Mouse (Mus musculus) heart, embryonic 14.5 days (tissue): ENCODE measurements around the gene Dusp8. TPM values are rescaled to one million over a fixed set of nuclear protein-coding genes. Genes with fewer than 3 reads are reported as not detected.

Source experiments
- ATAC-seq: fragments of 200-750 bp; cut with Nextera tagmentation; 2 replicates; pipeline ENCODE4 v1.8.0; 2017; ENCODE audit warnings: low read depth, moderate TSS enrichment; ENCODE audit not compliant: insufficient number of reproducible peaks, insufficient read depth, low FRiP score
- H3K27ac ChIP-seq, 2 experiments: fragments of 200-500 bp in 1 of 2; fragments of 300-500 bp in 1 of 2; sonication (generic) in 1 of 2; replicated peaks in 1 of 2; 2 replicates each; pipeline ENCODE4 v1.5.1; 2012 to 2014; ENCODE audit warnings: low read depth in 2 of 2, low read length in 2 of 2, control low read depth in 1 of 2, mild to moderate bottlenecking in 1 of 2, mixed read lengths in 1 of 2; ENCODE audit not compliant: control insufficient read depth in 1 of 2, insufficient read depth in 1 of 2
- H3K27me3 ChIP-seq: fragments of 300-500 bp; sonication (generic); 2 replicates; pipeline ENCODE4 v1.6.1; 2014; ENCODE audit warnings: mild to moderate bottlenecking, low read length, control low read depth; ENCODE audit not compliant: control insufficient read depth, insufficient read depth
- H3K36me3 ChIP-seq: fragments of 300-500 bp; sonication (generic); 2 replicates; pipeline ENCODE4 v1.6.1; 2014; ENCODE audit warnings: mild to moderate bottlenecking, control low read depth, low read length, mixed read lengths; ENCODE audit not compliant: control insufficient read depth, insufficient read depth
- H3K4me1 ChIP-seq, 2 experiments: fragments of 200-500 bp in 1 of 2; fragments of 300-500 bp in 1 of 2; sonication (generic) in 1 of 2; 2 replicates each; pipeline ENCODE4 v1.6.1; 2012 to 2014; ENCODE audit warnings: low read length in 2 of 2, control low read depth in 1 of 2, mixed read lengths in 1 of 2; ENCODE audit not compliant: control insufficient read depth in 2 of 2, insufficient read depth in 2 of 2
- H3K4me2 ChIP-seq: fragments of 300-500 bp; sonication (generic); 2 replicates; pipeline ENCODE4 v1.6.1; 2014; ENCODE audit warnings: mild to moderate bottlenecking, low read length
- H3K4me3 ChIP-seq, 2 experiments: fragments of 200-500 bp in 1 of 2; fragments of 300-500 bp in 1 of 2; sonication (generic) in 1 of 2; 2 replicates each; pipeline ENCODE4 v1.5.1; 2012 to 2014; ENCODE audit warnings: low read length in 2 of 2, mild to moderate bottlenecking in 2 of 2, control low read depth in 1 of 2, low read depth in 1 of 2, moderate library complexity in 1 of 2; ENCODE audit not compliant: control insufficient read depth in 1 of 2, insufficient read depth in 1 of 2
- H3K9ac ChIP-seq: fragments of 300-500 bp; sonication (generic); 2 replicates; pipeline ENCODE4 v1.6.1; 2014; ENCODE audit warnings: mild to moderate bottlenecking, low read length
- H3K9me3 ChIP-seq: fragments of 300-500 bp; sonication (generic); 2 replicates; pipeline ENCODE4 v1.6.1; 2016; ENCODE audit warnings: low read length, control low read depth; ENCODE audit not compliant: control insufficient read depth
- WGBS: fragments of 180-500 bp; shearing (Covaris S2); extraction: QIAGEN DNeasy Blood & Tissue Kit; methylation state at CpG from one replicate; pipeline ENCODE4 v1.1.7; 2014; 5-methylcytosine and 5-hydroxymethylcytosine counted together
- polyA plus RNA-seq: library from polyadenylated mRNA; unstranded; fragments of >200 nt; fragmentation: Nextera tagmentation; extraction: Ambion mirVana; gene quantifications from 2 replicates; pipeline ENCODE4 v1.2.1, GENCODE M21; 2014

Gene Dusp8
- polyA plus RNA-seq, 1 experiment from 2014 or later = 16.7 TPM

- WGBS = 28% methylated on average over 3 of the region's 3 CpGs
- Histone ChIP-seq H3K4me1 (peaks cover 14 to 21% of the 10 kb centered on the region in 2 experiments), H3K9ac (0 out of 2 replicates have a peak overlapping the region, but pooled peaks have one; percentile 11), H3K27ac (peak overlapping the region; percentile 26 to 53; a peak in 3 of 4 replicates), H3K36me3 (peaks cover 34% of the 10 kb centered on the region), H3K4me3 (no peak overlapping the region), H3K9me3 (no peaks in the 10 kb centered on the region), H3K27me3 (no peaks in the 10 kb centered on the region), H3K4me2 (no peak overlapping the region)
- ATAC-seq = no peak
These were observed 18.5 kb downstream of the Dusp8 start for GRCm38 (mm10) chr7:142077138-142077537.

DNA sequence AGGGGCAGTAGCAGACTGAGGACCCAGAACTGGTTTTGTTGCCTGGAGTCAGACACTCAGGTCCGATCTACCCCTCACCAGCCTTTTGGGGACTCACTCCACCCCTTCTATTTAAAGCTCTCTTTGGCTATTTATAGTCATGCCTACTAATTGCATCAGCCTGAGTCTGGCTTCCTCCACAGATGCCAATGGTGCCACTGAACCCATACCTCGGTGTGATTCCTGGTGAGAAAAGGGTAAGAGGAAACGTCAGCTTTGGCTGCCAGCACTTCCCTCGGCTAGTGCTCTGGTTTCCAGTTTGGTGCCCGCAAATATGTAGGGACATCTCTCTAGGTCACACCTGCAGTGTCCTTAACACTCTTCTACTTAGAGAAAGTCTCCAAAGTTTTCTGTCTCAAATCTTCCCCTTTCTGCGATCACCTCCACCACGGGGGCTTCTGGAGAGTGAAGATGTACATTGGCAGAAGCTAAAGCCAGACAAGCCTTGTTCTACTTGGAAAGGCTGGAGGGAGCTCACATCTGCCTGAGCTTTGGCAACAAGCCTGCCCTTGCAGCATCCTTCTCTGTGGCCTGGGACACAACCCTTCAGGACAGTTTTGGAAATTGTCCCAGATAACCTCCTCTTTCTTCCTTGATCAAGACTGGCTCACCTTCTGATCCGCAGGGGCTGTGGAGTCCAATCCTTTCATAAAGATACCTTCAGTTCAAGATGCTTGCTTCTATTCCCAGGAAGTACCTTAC lies 21.3 kb downstream of the Dusp8 start:
- no peaks in the 10 kb centered on the region for H3K9me3 ChIP-seq
- no peak overlapping the region for H3K4me3 ChIP-seq
- 48% methylated on average over 8 of the region's 8 CpGs for WGBS
- peaks cover 6% of the 10 kb centered on the region for H3K36me3 ChIP-seq
- H3K9ac ChIP-seq = no peak overlapping the region
- peaks cover 17 to 27% of the 10 kb centered on the region in 2 experiments for H3K4me1 ChIP-seq
- 0 out of 2 replicates have a peak, but pooled peaks cover 2% of the 10 kb centered on the region for H3K27me3 ChIP-seq
- ATAC-seq = no peak
- 0 out of 2 replicates have a peak overlapping the region, but pooled peaks have one; percentile 7 for H3K4me2 ChIP-seq
- no peak overlapping the region for H3K27ac ChIP-seq

- Histone ChIP-seq H3K9me3 (no peaks in the 10 kb centered on the region), H3K4me1 (peaks cover 11 to 16% of the 10 kb centered on the region in 2 experiments), H3K4me2 (no peak overlapping the region), H3K4me3 (no peak overlapping the region), H3K27me3 (0 out of 2 replicates have a peak, but pooled peaks cover 2% of the 10 kb centered on the region), H3K36me3 (no peaks in the 10 kb centered on the region), H3K27ac (no peak overlapping the region), H3K9ac (no peak overlapping the region)
- no peak for ATAC-seq
These were observed 23.9 kb downstream of the Dusp8 start for GRCm38 (mm10) chr7:142071717-142072116.

- peak; percentile 21; the same call in 1 of the 2 replicates for ATAC-seq
- 5% methylated on average over 10 of the region's 10 CpGs for WGBS
These were observed 24.4 kb downstream of the Dusp8 start for GRCm38 (mm10) chr7:142071212-142071578.

DNA sequence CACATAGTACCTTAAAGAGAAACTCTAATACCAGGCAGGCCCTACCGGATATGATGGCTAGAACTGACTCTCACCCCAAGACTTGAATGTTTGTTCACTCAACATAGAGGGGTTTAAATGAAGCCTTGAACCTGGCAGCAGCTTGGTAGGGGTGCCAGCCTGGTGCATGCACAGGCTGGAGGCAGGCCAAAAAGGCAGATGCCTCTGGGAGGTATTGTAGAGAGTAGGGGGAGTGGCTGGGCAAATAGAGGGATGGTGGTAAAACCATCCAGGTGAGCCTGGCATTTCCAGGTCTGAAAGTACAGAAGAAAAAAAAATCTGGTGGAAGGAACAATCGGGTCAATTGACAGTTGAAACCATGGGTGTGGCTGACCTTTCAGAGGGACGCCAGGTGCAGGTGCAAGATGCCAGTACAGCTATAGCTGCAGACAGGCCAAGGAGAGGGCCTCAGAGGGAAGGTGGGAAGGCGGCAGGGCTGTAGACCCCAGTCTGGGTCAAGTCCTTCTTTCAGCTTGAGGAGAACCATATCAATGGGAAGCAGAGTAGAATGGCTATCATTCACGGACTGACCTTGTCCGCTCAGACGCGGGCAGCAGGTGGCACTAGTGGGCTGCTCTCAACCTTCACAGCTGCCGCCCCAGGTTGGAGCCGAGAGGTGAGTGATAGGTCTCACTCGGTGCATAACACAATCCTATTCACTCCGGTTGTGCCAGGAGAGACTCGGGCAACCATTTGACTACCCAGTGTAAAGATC lies 25.0 kb downstream of the Dusp8 start:
- H3K4me3 ChIP-seq = peak overlapping the region; percentile 3 to 9; a peak in 2 of 4 replicates
- H3K27ac ChIP-seq = no peak overlapping the region
- no peak overlapping the region for H3K9ac ChIP-seq
- peaks cover 11 to 15% of the 10 kb centered on the region in 2 experiments for H3K4me1 ChIP-seq
- H3K27me3 ChIP-seq = 0 out of 2 replicates have a peak, but pooled peaks cover 2% of the 10 kb centered on the region
- H3K4me2 ChIP-seq = peak overlapping the region; percentile 52
- H3K36me3 ChIP-seq = no peaks in the 10 kb centered on the region
- 14% methylated on average over 13 of the region's 13 CpGs for WGBS
- H3K9me3 ChIP-seq = no peaks in the 10 kb centered on the region
- peak; percentile 80; the same call in 1 of the 2 replicates for ATAC-seq

More at GRCm38 (mm10) chr7:142071212-142071578, 24.4 kb downstream of the Dusp8 start:
- Histone ChIP-seq H3K27me3 (0 out of 2 replicates have a peak, but pooled peaks cover 2% of the 10 kb centered on the region), H3K4me1 (peaks cover 11 to 15% of the 10 kb centered on the region in 2 experiments), H3K4me3 (peak overlapping the region; percentile 3 to 9; a peak in 2 of 4 replicates), H3K36me3 (no peaks in the 10 kb centered on the region), H3K27ac (no peak overlapping the region), H3K9me3 (no peaks in the 10 kb centered on the region), H3K9ac (no peak overlapping the region), H3K4me2 (peak overlapping the region; percentile 52)

DNA sequence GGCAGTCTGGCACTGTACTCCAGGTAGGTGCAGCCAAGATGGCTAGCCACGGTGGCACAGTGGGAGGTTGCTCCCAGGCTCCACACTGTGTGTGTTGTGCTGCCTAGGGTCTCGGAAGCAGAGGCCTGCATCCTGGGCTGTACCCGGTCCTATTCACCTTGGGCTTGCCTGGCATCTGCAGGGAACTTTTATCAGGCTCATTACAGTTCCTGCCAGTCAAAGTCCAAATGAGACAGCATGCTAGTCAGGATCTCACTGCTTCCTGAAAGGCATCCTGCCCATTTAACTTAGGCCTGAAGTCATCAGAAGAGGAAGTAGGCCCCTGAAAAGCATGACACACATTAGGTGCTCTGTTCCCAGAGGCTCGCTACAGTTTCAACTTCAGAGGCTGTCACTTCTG lies 27.2 kb downstream of the Dusp8 start:
- Histone ChIP-seq H3K36me3 (no peaks in the 10 kb centered on the region), H3K4me2 (no peak overlapping the region), H3K4me3 (no peak overlapping the region), H3K9ac (no peak overlapping the region), H3K4me1 (peaks cover 3 to 5% of the 10 kb centered on the region in 2 experiments; a peak in 3 of 4 replicates), H3K9me3 (no peaks in the 10 kb centered on the region), H3K27me3 (peaks cover 2% of the 10 kb centered on the region; the same call in 1 of the 2 replicates), H3K27ac (no peak overlapping the region)
- 42% methylated on average over 4 of the region's 4 CpGs for WGBS
- no peak for ATAC-seq

- Histone ChIP-seq H3K9ac (peak within 1 kb of the TSS; percentile 92), H3K4me2 (peak within 1 kb of the TSS; percentile 76), H3K27me3 (no peaks in the 10 kb centered on the region; the same call in 1 of the 2 replicates), H3K9me3 (no peaks in the 10 kb centered on the region), H3K27ac (peak within 1 kb of the TSS; percentile 28 to 83; a peak in 2 of 4 replicates), H3K4me3 (peak within 1 kb of the TSS; percentile 78 to 87), H3K36me3 (peaks cover 18% of the 10 kb centered on the region), H3K4me1 (peaks cover 5 to 31% of the 10 kb centered on the region in 2 experiments)
- peak; percentile 85 for ATAC-seq
- under 1% methylated on average over 40 of the region's 49 CpGs for WGBS
These were observed 34.6 kb downstream of the Dusp8 start, which contains the start of gene Mob2 for GRCm38 (mm10) chr7:142060931-142061565. Gene Mob2, minus strand, starts transcription at chr7:142061065.
